Mouse (Mus musculus): Measurements from ENCODE around the gene Itga7.

DNA sequence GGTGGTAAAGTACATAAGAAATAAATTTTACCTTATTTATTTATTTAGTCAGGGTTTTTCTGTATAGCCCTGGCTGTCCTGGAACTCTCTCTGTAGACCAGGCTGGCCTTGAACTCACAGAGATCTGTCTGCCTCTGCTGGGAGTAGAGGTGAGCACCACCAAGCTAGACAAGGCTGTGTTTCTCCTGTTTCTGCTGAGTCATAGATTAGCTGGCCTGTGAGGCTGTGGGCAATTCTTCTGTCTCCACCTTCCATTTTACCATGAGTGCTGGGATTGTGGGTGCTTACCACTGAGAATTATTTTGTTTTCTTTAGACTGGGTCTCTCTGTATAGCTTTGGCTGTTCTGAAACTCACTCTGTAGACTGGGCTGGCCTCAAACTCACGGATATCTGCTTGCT is 32.2 kb upstream of the Itga7 start:
- TF ChIP-seq CTCF (IDR thresholded peaks at IDR 0.05; ENCODE audit: extremely low read depth, insufficient read depth, low read length) (no peak), POLR2A (IDR thresholded peaks at IDR 0.05; ENCODE audit: extremely low read depth, insufficient read depth, low read length) (no peak)

Measured in cortical plate, adult 2 months (tissue).